Mouse (Mus musculus) liver, adult 2 months (tissue): Measurements from ENCODE around the gene Olfr483.

ENCODE experiments used
- CTCF ChIP-seq: fragments of 200-500 bp; IDR thresholded peaks from 2 replicates; pipeline ENCODE4 v1.5.1; 2011; ENCODE audit warnings: low read depth, low read length, control low read depth
- POLR2A ChIP-seq: fragments of 200-500 bp; IDR thresholded peaks from 2 replicates; pipeline ENCODE4 v1.6.1; 2011; ENCODE audit warnings: low read length, control low read depth; ENCODE audit not compliant: insufficient read depth; ENCODE audit errors: extremely low read depth

DNA sequence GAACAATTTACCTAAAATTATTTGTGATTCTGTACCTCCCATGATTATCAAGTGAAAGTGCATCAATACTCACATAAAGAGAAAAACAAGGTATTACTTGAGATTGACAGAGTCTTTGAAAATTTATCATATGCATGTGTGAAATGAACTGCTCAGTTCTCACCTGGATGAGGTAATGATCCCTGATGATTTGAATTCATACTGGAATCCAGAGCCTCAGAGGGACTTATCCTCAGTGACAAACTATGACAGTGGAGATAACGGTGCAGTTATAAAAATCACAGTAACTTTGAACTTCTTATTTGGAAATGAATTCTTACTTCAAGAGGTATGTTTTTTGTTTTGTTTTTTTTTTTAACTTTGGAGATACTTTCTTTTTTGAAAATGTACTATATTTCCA lies at the start of gene Olfr483:
- TF ChIP-seq CTCF: no peak
- TF ChIP-seq POLR2A: no peak
